Comparison of ENCODE assay signal across 20 mouse cellular contexts in genomic region chr12:80427683-80428082, GRCm38 (mm10). TPM values are rescaled to one million over a fixed set of nuclear protein-coding genes. Genes with fewer than 3 reads are reported as not detected.
DNase-seq lines count a peak whose midpoint lies in the region; ATAC-seq and TF ChIP-seq lines count a peak whose summit lies in the region.
"Had no signal": no experiment of that assay in that cellular context is flagged by ENCODE, and none has a peak within 500 bp of the region (broad histone marks: within the 10 kb centered on the region; RNA-seq: fewer than 3 reads in every experiment).

No protein-coding gene starts in this region.

- H3K4me1 ChIP-seq in intestine, embryonic 14.5 days (replicated peaks; ENCODE audit: control insufficient read depth, insufficient read depth, low read length), result no peaks in the 10 kb centered on the region
- H3K4me1 ChIP-seq in intestine, embryonic 16.5 days (ENCODE audit: control insufficient read depth, insufficient read depth, low read length), result no peaks in the 10 kb centered on the region
- H3K4me1 ChIP-seq in heart, embryonic 15.5 days (replicated peaks), result peaks cover 14% of the 10 kb centered on the region
- no peaks in the 10 kb centered on the region for H3K4me1 ChIP-seq in liver, embryonic 11.5 days (replicated peaks; ENCODE audit: control insufficient read depth, insufficient read depth, low read length)
- H3K4me1 ChIP-seq: embryonic facial prominence, embryonic 12.5 days; hindbrain, embryonic 10.5 days; limb, embryonic 10.5 days had no signal

- DNase-seq in gastrocnemius, adult 2 months, result no peak
- DNase-seq in gastrocnemius, postnatal 14 days, result no peak
- DNase-seq in intestine, embryonic 14.5 days (ENCODE audit: low spot score), result peak; percentile 7
- no peak for DNase-seq in liver, embryonic 11.5 days (ENCODE audit: low spot score)
- DNase-seq: adrenal gland, postnatal 10 days; forebrain, postnatal 0 days; kidney, postnatal 25 days; liver; thymus, postnatal 14 days had no signal

- peaks cover 18% of the 10 kb centered on the region; the same call in 1 of the 2 replicates for H3K36me3 ChIP-seq in intestine, embryonic 14.5 days (ENCODE audit: control insufficient read depth, insufficient read depth, low read length)
- no peaks in the 10 kb centered on the region for H3K36me3 ChIP-seq in intestine, embryonic 16.5 days (ENCODE audit: control insufficient read depth, insufficient read depth, low read length)
- H3K36me3 ChIP-seq in heart, embryonic 15.5 days, result peaks cover 21% of the 10 kb centered on the region; the same call in 1 of the 2 replicates
- H3K36me3 ChIP-seq in liver, embryonic 11.5 days (ENCODE audit: control insufficient read depth, insufficient read depth, low read length), result peaks cover 6% of the 10 kb centered on the region; the same call in 1 of the 2 replicates

- no peak for TF ChIP-seq CTCF in gastrocnemius, adult 2 months (IDR thresholded peaks at IDR 0.05)

- H3K9ac ChIP-seq in intestine, embryonic 14.5 days (ENCODE audit: low read length), result no peak overlapping the region
- H3K9ac ChIP-seq in intestine, embryonic 16.5 days (ENCODE audit: low read depth, low read length), result no peak overlapping the region
- no peak overlapping the region for H3K9ac ChIP-seq in heart, embryonic 15.5 days
- no peak overlapping the region for H3K9ac ChIP-seq in liver, embryonic 11.5 days (ENCODE audit: low read depth, low read length)
- H3K9ac ChIP-seq: embryonic facial prominence, embryonic 12.5 days; forebrain, postnatal 0 days had no signal

- peak overlapping the region; percentile 46; the same call in 1 of the 2 replicates for H3K27ac ChIP-seq in gastrocnemius, adult 2 months
- no peak overlapping the region for H3K27ac ChIP-seq in intestine, embryonic 14.5 days (ENCODE audit: low read depth)
- H3K27ac ChIP-seq in intestine, embryonic 16.5 days (ENCODE audit: low read length), result no peak overlapping the region
- peak overlapping the region; percentile 62 for H3K27ac ChIP-seq in heart, embryonic 15.5 days
- no peak overlapping the region for H3K27ac ChIP-seq in liver, embryonic 11.5 days (ENCODE audit: low read depth, low read length)
- H3K27ac ChIP-seq: embryonic facial prominence, embryonic 12.5 days; hindbrain, embryonic 10.5 days; layer of hippocampus, adult 2 months; limb, embryonic 10.5 days; macrophage had no signal

- H3K4me3 ChIP-seq in gastrocnemius, adult 2 months, result no peak overlapping the region
- H3K4me3 ChIP-seq in intestine, embryonic 14.5 days (ENCODE audit: low read depth, low read length), result no peak overlapping the region
- H3K4me3 ChIP-seq in intestine, embryonic 16.5 days (ENCODE audit: low read length), result no peak overlapping the region
- H3K4me3 ChIP-seq in heart, embryonic 15.5 days, result no peak overlapping the region
- H3K4me3 ChIP-seq in liver, embryonic 11.5 days (ENCODE audit: low read depth, low read length), result no peak overlapping the region
- H3K4me3 ChIP-seq: embryonic facial prominence, embryonic 12.5 days; hindbrain, embryonic 10.5 days; layer of hippocampus, adult 2 months; limb, embryonic 10.5 days had no signal

- H3K4me2 ChIP-seq in intestine, embryonic 14.5 days (ENCODE audit: low read length), result no peak overlapping the region
- no peak overlapping the region for H3K4me2 ChIP-seq in intestine, embryonic 16.5 days (ENCODE audit: low read depth, low read length)
- H3K4me2 ChIP-seq in heart, embryonic 15.5 days, result no peak overlapping the region
- H3K4me2 ChIP-seq in liver, embryonic 11.5 days, result no peak overlapping the region
- H3K4me2 ChIP-seq: embryonic facial prominence, embryonic 12.5 days had no signal

- WGBS in intestine, embryonic 14.5 days, result 83% methylated on average over 3 of the region's 3 CpGs
- 90% methylated on average over 3 of the region's 3 CpGs for WGBS in intestine, embryonic 16.5 days
- 73% methylated on average over 3 of the region's 3 CpGs for WGBS in heart, embryonic 15.5 days
- WGBS in liver, embryonic 11.5 days, result 90% methylated on average over 3 of the region's 3 CpGs

- H3K9me3 ChIP-seq in intestine, embryonic 14.5 days (ENCODE audit: control insufficient read depth, low read length), result no peaks in the 10 kb centered on the region
- H3K9me3 ChIP-seq in intestine, embryonic 16.5 days (ENCODE audit: control insufficient read depth, low read length), result no peaks in the 10 kb centered on the region
- H3K9me3 ChIP-seq in heart, embryonic 15.5 days (replicated peaks), result no peaks in the 10 kb centered on the region
- H3K9me3 ChIP-seq in liver, embryonic 11.5 days (ENCODE audit: control insufficient read depth, low read length), result no peaks in the 10 kb centered on the region
- H3K9me3 ChIP-seq: embryonic facial prominence, embryonic 12.5 days; limb, embryonic 10.5 days had no signal

- ATAC-seq in intestine, embryonic 14.5 days (replicated peaks; ENCODE audit: low FRiP score, low TSS enrichment, low read depth), result no peak
- no peak for ATAC-seq in intestine, embryonic 16.5 days
- no peak for ATAC-seq in heart, embryonic 15.5 days (replicated peaks; ENCODE audit: insufficient number of reproducible peaks, insufficient read depth, low FRiP score, low read depth)
- ATAC-seq in liver, embryonic 11.5 days (replicated peaks; ENCODE audit: low FRiP score), result no peak
- ATAC-seq in CD4-positive, CD25-positive, alpha-beta regulatory T cell, adult 4 months, result no peak
- ATAC-seq: activated CD4-positive, CD25-positive, alpha-beta regulatory T cell, adult 4 months; forebrain, postnatal 0 days; hindbrain, embryonic 16.5 days; intestine, postnatal 0 days had no signal

- no peaks in the 10 kb centered on the region for H3K27me3 ChIP-seq in intestine, embryonic 14.5 days (replicated peaks; ENCODE audit: control insufficient read depth, insufficient read depth, low read length)
- no peaks in the 10 kb centered on the region for H3K27me3 ChIP-seq in intestine, embryonic 16.5 days (replicated peaks; ENCODE audit: control insufficient read depth, insufficient read depth, low read length)
- H3K27me3 ChIP-seq in heart, embryonic 15.5 days, result no peaks in the 10 kb centered on the region
- no peaks in the 10 kb centered on the region for H3K27me3 ChIP-seq in liver, embryonic 11.5 days (replicated peaks; ENCODE audit: control insufficient read depth, insufficient read depth, low read length)
- H3K27me3 ChIP-seq: embryonic facial prominence, embryonic 12.5 days had no signal

- intact Hi-C loops in gastrocnemius, adult 2 months (cut with DNase I), result no loop called here
- intact Hi-C loops in gastrocnemius, postnatal 14 days (cut with DNase I; ENCODE audit: low total_unique reads), result no loop called here

RNA-seq across cellular contexts. Expression of gene Dcaf5, which starts 8.7 kb away (rescaled TPM):
- total RNA-seq in gastrocnemius, adult 2 months (2021), result 10 to 100 TPM; 39.4 to 50.8 TPM
- 10 to 100 TPM; 26.0 to 27.2 TPM for total RNA-seq in gastrocnemius, postnatal 14 days (2021)
- 11.4 and 11.6 TPM in 2 replicates for polyA plus RNA-seq in intestine, embryonic 14.5 days (2014; fragmentation: Nextera tagmentation; extraction: Ambion mirVana)
- polyA plus RNA-seq in intestine, embryonic 16.5 days (2015; fragmentation: Nextera tagmentation; extraction: Ambion mirVana), result 7.9 and 9.3 TPM in 2 replicates
- 8.6 and 11.1 TPM in 2 replicates for polyA plus RNA-seq in heart, embryonic 15.5 days (2015; fragmentation: Nextera tagmentation; extraction: Ambion mirVana)
- polyA plus RNA-seq in liver, embryonic 11.5 days (2014; fragmentation: Nextera tagmentation; extraction: Ambion mirVana), result 5.1 and 5.2 TPM in 2 replicates
- polyA plus RNA-seq in CD4-positive, CD25-positive, alpha-beta regulatory T cell, adult 4 months (2017; shearing (Covaris generic)), result 10 to 100 TPM; 14.9 to 18.2 TPM

RNA-seq across cellular contexts. Expression of gene Exd2, which starts 35.2 kb away (rescaled TPM):
- 10 to 100 TPM; 35.0 to 46.8 TPM for total RNA-seq in gastrocnemius, adult 2 months (2021)
- total RNA-seq in gastrocnemius, postnatal 14 days (2021), result 10 to 100 TPM; 21.4 to 27.0 TPM
- polyA plus RNA-seq in intestine, embryonic 14.5 days (2014; fragmentation: Nextera tagmentation; extraction: Ambion mirVana), result 29.4 and 36.5 TPM in 2 replicates
- polyA plus RNA-seq in intestine, embryonic 16.5 days (2015; fragmentation: Nextera tagmentation; extraction: Ambion mirVana), result 21.0 and 21.2 TPM in 2 replicates
- 16.3 and 18.5 TPM in 2 replicates for polyA plus RNA-seq in heart, embryonic 15.5 days (2015; fragmentation: Nextera tagmentation; extraction: Ambion mirVana)
- polyA plus RNA-seq in liver, embryonic 11.5 days (2014; fragmentation: Nextera tagmentation; extraction: Ambion mirVana), result 17.5 and 18.7 TPM in 2 replicates
- polyA plus RNA-seq in CD4-positive, CD25-positive, alpha-beta regulatory T cell, adult 4 months (2017; shearing (Covaris generic)), result 10 to 100 TPM; 17.7 to 35.3 TPM

Comparison
In these comparisons a context has a peak if more than half of its experiments do, and no peak if none do; other contexts are left out.
1. H3K27ac ChIP-seq: peak in gastrocnemius, adult 2 months (single experiment) and heart, embryonic 15.5 days (single experiment); none in intestine, embryonic 14.5 days (single experiment), intestine, embryonic 16.5 days (single experiment) and liver, embryonic 11.5 days (single experiment).